8 mouse cellular contexts compared by ENCODE assay signal in the genomic region with DNA sequence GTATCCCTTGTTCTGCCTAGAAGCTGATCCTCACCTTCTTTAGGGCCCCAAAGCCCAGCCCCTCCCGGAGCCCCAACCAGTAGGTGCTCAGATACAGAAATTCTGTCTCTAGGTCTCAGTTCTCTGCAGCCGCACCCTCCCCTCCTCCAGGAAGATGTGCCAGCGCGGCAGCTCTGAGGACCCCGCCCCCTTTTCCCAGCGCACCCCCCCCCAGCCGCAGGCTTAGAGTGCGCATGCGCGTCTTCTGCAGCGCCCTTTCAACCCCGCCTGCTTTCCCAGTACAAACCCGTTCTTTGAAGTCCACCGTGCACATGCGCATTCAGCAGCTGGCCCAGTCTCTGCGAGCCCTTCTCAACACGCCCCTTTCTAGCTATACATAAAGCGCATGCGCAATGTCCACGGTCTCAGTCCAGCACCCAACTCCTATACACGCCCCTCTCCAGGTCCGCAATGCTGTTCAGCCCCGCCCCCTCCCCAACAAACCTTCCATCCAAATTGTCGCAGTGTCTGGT. TPM values are rescaled to one million over a fixed set of nuclear protein-coding genes. Genes with fewer than 3 reads are reported as not detected.
DNase-seq lines count a peak whose midpoint lies in the region; ATAC-seq and TF ChIP-seq lines count a peak whose summit lies in the region.

No protein-coding gene starts in this region.

- DNase-seq in Patski (ENCODE audit: low read depth, low spot score): peak; percentile 75
- DNase-seq in cerebellum, adult 9-11 months: peak; percentile 94
- DNase-seq in frontal cortex, postnatal 14 days (ENCODE audit: low spot score in 2 of 2): peak; percentile 67 to 84
- DNase-seq in layer of hippocampus, postnatal 10 days (ENCODE audit: low spot score in 2 of 2): peak; percentile 80 to 81
- DNase-seq in lung, postnatal 0 days (ENCODE audit: low spot score): peak; percentile 98
- DNase-seq in ovary, postnatal 14 days (ENCODE audit: low spot score): peak; percentile 67
- peak; percentile 83 to 86 for DNase-seq in thymus, postnatal 10 days (ENCODE audit: low spot score in 2 of 2)

- peak overlapping the region; percentile 53 for H3K4me2 ChIP-seq in hindbrain, embryonic 12.5 days (replicated peaks)
- H3K4me2 ChIP-seq in lung, postnatal 0 days (replicated peaks; ENCODE audit: low read depth, low read length): peak overlapping the region; percentile 54

- in situ Hi-C loops in Patski (cut with MboI; ENCODE audit: low pct_unique_long_range_greater_than_20kb): no loop called here

- TF ChIP-seq EP300 in lung, postnatal 0 days (IDR thresholded peaks at IDR 0.05): no peak

- peaks cover 21% of the 10 kb centered on the region for H3K27me3 ChIP-seq in Patski
- no peaks in the 10 kb centered on the region; the same call in 1 of the 2 replicates for H3K27me3 ChIP-seq in hindbrain, embryonic 12.5 days
- H3K27me3 ChIP-seq in lung, postnatal 0 days (replicated peaks; ENCODE audit: insufficient read depth, low read length): no peaks in the 10 kb centered on the region

- POLR2A ChIA-PET in Patski (lab: Charles Lee): interaction anchor here (0.6 kb wide), 1 partner anchor 158 kb away, joined by 3 read pairs; no protein-coding TSS in a partner anchor

- peak overlapping the region; percentile 46 for H3K4me3 ChIP-seq in hindbrain, embryonic 12.5 days
- H3K4me3 ChIP-seq in lung, postnatal 0 days (ENCODE audit: low read depth, low read length): peak overlapping the region; percentile 50

- 0 out of 2 replicates have a peak, but pooled peaks cover 2% of the 10 kb centered on the region for H3K4me1 ChIP-seq in hindbrain, embryonic 12.5 days
- no peaks in the 10 kb centered on the region for H3K4me1 ChIP-seq in lung, postnatal 0 days (ENCODE audit: insufficient read depth, low read depth, low read length)

- ATAC-seq in Patski: peak; percentile 81
- peak; percentile 95 for ATAC-seq in hindbrain, embryonic 12.5 days (ENCODE audit: low FRiP score)
- ATAC-seq in lung, postnatal 0 days: peak; percentile 94

- peak overlapping the region; percentile 59 for H3K9ac ChIP-seq in hindbrain, embryonic 12.5 days
- no peak overlapping the region for H3K9ac ChIP-seq in lung, postnatal 0 days (replicated peaks; ENCODE audit: low read depth)

- H3K9me3 ChIP-seq in hindbrain, embryonic 12.5 days (replicated peaks): no peaks in the 10 kb centered on the region
- H3K9me3 ChIP-seq in lung, postnatal 0 days (ENCODE audit: low read length): no peaks in the 10 kb centered on the region

- TF ChIP-seq CTCF in Patski (IDR thresholded peaks at IDR 0.05): no peak
- no peak for TF ChIP-seq CTCF in lung, postnatal 0 days (IDR thresholded peaks at IDR 0.05)

- CTCF ChIA-PET in Patski (lab: Charles Lee): no interaction called here

- H3K27ac ChIP-seq in hindbrain, embryonic 12.5 days: peak overlapping the region; percentile 82; the same call in 1 of the 2 replicates
- H3K27ac ChIP-seq in lung, postnatal 0 days (ENCODE audit: low read length): no peak overlapping the region

- peaks cover 26% of the 10 kb centered on the region for H3K36me3 ChIP-seq in hindbrain, embryonic 12.5 days
- no peaks in the 10 kb centered on the region for H3K36me3 ChIP-seq in lung, postnatal 0 days (ENCODE audit: insufficient read depth, low read length)

- 21% methylated on average over 23 of the region's 24 CpGs for WGBS in hindbrain, embryonic 12.5 days
- 17% methylated on average over 18 of the region's 24 CpGs for WGBS in lung, postnatal 0 days

RNA-seq across cellular contexts. Expression of a gene that starts 1.3 kb away (rescaled TPM):
- 105 TPM for polyA plus RNA-seq in Patski (2021)
- polyA plus RNA-seq in hindbrain, embryonic 12.5 days (2016; fragmentation: Nextera tagmentation; extraction: Ambion mirVana): 456 and 471 TPM in 2 replicates
- 100 to 1,000 TPM in 1 of 2 experiments, 10 to 100 TPM in 1; 88.0 to 109 TPM for total RNA-seq in layer of hippocampus, postnatal 10 days (2021)
- polyA plus RNA-seq in lung, postnatal 0 days (2015; fragmentation: Nextera tagmentation; extraction: Ambion mirVana): 492 and 518 TPM in 2 replicates
